Mouse (Mus musculus) midbrain, postnatal 0 days (tissue): ENCODE data around the gene Brip1. TPM values are rescaled to one million over a fixed set of nuclear protein-coding genes. Genes with fewer than 3 reads are reported as not detected.

Experiments used
- ATAC-seq: fragments of 200-750 bp; cut with Nextera tagmentation; 2 replicates; pipeline ENCODE4 v1.8.0; 2017; ENCODE audit warnings: moderate number of reproducible peaks, mild to moderate bottlenecking, moderate TSS enrichment, moderate library complexity; ENCODE audit not compliant: low FRiP score
- DNase-seq: peaks from one replicate; pipeline ENCODE4 v3.0.0-alpha.2; 2015; ENCODE audit warnings: low spot score
- H3K27ac ChIP-seq: fragments of 300-500 bp; sonication (generic); 2 replicates; pipeline ENCODE4 v1.5.1; 2014; ENCODE audit warnings: low read depth, mild to moderate bottlenecking, low read length, mixed read lengths
- H3K27me3 ChIP-seq: fragments of 300-500 bp; sonication (generic); 2 replicates; pipeline ENCODE4 v1.6.1; 2014; ENCODE audit warnings: low read length, control low read depth, mixed read lengths; ENCODE audit not compliant: insufficient read depth
- H3K36me3 ChIP-seq: fragments of 300-500 bp; sonication (generic); 2 replicates; pipeline ENCODE4 v1.6.1; 2014; ENCODE audit warnings: low read length, control low read depth, mixed read lengths; ENCODE audit not compliant: insufficient read depth
- H3K4me1 ChIP-seq: fragments of 300-500 bp; sonication (generic); 2 replicates; pipeline ENCODE4 v1.6.1; 2014; ENCODE audit warnings: mild to moderate bottlenecking, control low read depth, antibody characterized with exemption, low read length, mixed read lengths; ENCODE audit not compliant: insufficient read depth
- H3K4me2 ChIP-seq: fragments of 300-500 bp; sonication (generic); 2 replicates; pipeline ENCODE4 v1.6.1; 2014; ENCODE audit warnings: low read depth, mild to moderate bottlenecking, low read length, mixed read lengths; ENCODE audit not compliant: poor library complexity, severe bottlenecking
- H3K4me3 ChIP-seq: fragments of 300-500 bp; sonication (generic); 2 replicates; pipeline ENCODE4 v1.5.1; 2014; ENCODE audit warnings: low read depth, mild to moderate bottlenecking, low read length, moderate library complexity
- H3K9ac ChIP-seq: fragments of 300-500 bp; sonication (generic); replicated peaks from 2 replicates; pipeline ENCODE4 v1.6.1; 2014; ENCODE audit warnings: mild to moderate bottlenecking, low read length, moderate library complexity, mixed read lengths; ENCODE audit not compliant: poor library complexity, severe bottlenecking
- H3K9me3 ChIP-seq: fragments of 300-500 bp; sonication (generic); 2 replicates; pipeline ENCODE4 v1.6.1; 2016; ENCODE audit warnings: low read length, control low read depth
- CTCF ChIP-seq: IDR thresholded peaks from 2 replicates; pipeline ENCODE4 v1.5.1; 2016; ENCODE audit warnings: antibody characterized with exemption, mild to moderate bottlenecking
- WGBS: fragments of 180-500 bp; shearing (Covaris S2); extraction: QIAGEN DNeasy Blood & Tissue Kit; methylation state at CpG from one replicate; pipeline ENCODE4 v1.1.7; 2014; 5-methylcytosine and 5-hydroxymethylcytosine counted together
- polyA plus RNA-seq: library from polyadenylated mRNA; unstranded; fragments of >200 nt; fragmentation: Nextera tagmentation; extraction: Ambion mirVana; gene quantifications from 2 replicates; pipeline ENCODE4 v1.2.1, GENCODE M21; 2015
- total RNA-seq: library from RNA; depleted of rRNA; stranded (reverse); fragments of >200 nt; gene quantifications from 2 replicates; pipeline ENCODE4 v1.2.3, GENCODE M21; 2014

Gene Brip1
- total and polyA plus RNA-seq, 2 experiments from 2014 or later = 0.31 to 0.38 TPM

- no peaks in the 10 kb centered on the region for H3K4me1 ChIP-seq
- DNase-seq (no peak), ATAC-seq (no peak)
- H3K27me3 ChIP-seq = no peaks in the 10 kb centered on the region
- no peak overlapping the region for H3K9ac ChIP-seq
- no peaks in the 10 kb centered on the region for H3K9me3 ChIP-seq
- WGBS = 52% methylated on average over 2 of the region's 2 CpGs
- H3K4me3 ChIP-seq = no peak overlapping the region
- no peak overlapping the region for H3K27ac ChIP-seq
- H3K36me3 ChIP-seq = no peaks in the 10 kb centered on the region
- no peak overlapping the region for H3K4me2 ChIP-seq
- TF ChIP-seq CTCF = no peak
Observed at GRCm38 (mm10) chr11:86158950-86159349, 42.0 kb downstream of the Brip1 start.

GRCm38 (mm10) chr11:86155638-86156037 lies 45.4 kb downstream of the Brip1 start:
- TF ChIP-seq CTCF = no peak
- Histone ChIP-seq H3K4me1 (no peaks in the 10 kb centered on the region), H3K27ac (no peak overlapping the region), H3K9ac (no peak overlapping the region), H3K9me3 (no peaks in the 10 kb centered on the region), H3K27me3 (no peaks in the 10 kb centered on the region), H3K36me3 (no peaks in the 10 kb centered on the region), H3K4me2 (no peak overlapping the region), H3K4me3 (no peak overlapping the region)
- ATAC-seq (no peak), DNase-seq (no peak)
- 77% methylated on average over 5 of the region's 5 CpGs for WGBS

- DNase-seq (no peak), ATAC-seq (no peak)
- 93% methylated on average over 3 of the region's 3 CpGs for WGBS
- no peak for TF ChIP-seq CTCF
- Histone ChIP-seq H3K9me3 (no peaks in the 10 kb centered on the region), H3K4me3 (no peak overlapping the region), H3K27ac (no peak overlapping the region), H3K36me3 (no peaks in the 10 kb centered on the region), H3K4me1 (no peaks in the 10 kb centered on the region), H3K9ac (no peak overlapping the region), H3K4me2 (no peak overlapping the region), H3K27me3 (no peaks in the 10 kb centered on the region)
Observed at GRCm38 (mm10) chr11:86131324-86131723, 69.7 kb downstream of the Brip1 start.

- WGBS = 90% methylated on average over 7 of the region's 7 CpGs
- no peak for TF ChIP-seq CTCF
- no peaks in the 10 kb centered on the region for H3K9me3 ChIP-seq
- no peak overlapping the region for H3K4me2 ChIP-seq
- no peak overlapping the region for H3K9ac ChIP-seq
- no peak overlapping the region for H3K27ac ChIP-seq
- no peaks in the 10 kb centered on the region for H3K36me3 ChIP-seq
- no peaks in the 10 kb centered on the region for H3K4me1 ChIP-seq
- ATAC-seq (no peak), DNase-seq (no peak)
- no peak overlapping the region for H3K4me3 ChIP-seq
- no peaks in the 10 kb centered on the region for H3K27me3 ChIP-seq
Observed at GRCm38 (mm10) chr11:86117078-86117869, 83.7 kb downstream of the Brip1 start.

GRCm38 (mm10) chr11:86115955-86116354 lies 85.0 kb downstream of the Brip1 start:
- H3K4me3 ChIP-seq = no peak overlapping the region
- no peaks in the 10 kb centered on the region for H3K27me3 ChIP-seq
- no peak for ATAC-seq
- no peak overlapping the region for H3K27ac ChIP-seq
- DNase-seq = no peak
- TF ChIP-seq CTCF = no peak
- no peaks in the 10 kb centered on the region for H3K4me1 ChIP-seq
- no peak overlapping the region for H3K4me2 ChIP-seq
- 91% methylated on average over 1 of the region's 1 CpGs for WGBS
- H3K9me3 ChIP-seq = no peaks in the 10 kb centered on the region
- no peak overlapping the region for H3K9ac ChIP-seq
- no peaks in the 10 kb centered on the region for H3K36me3 ChIP-seq

- H3K4me1 ChIP-seq = no peaks in the 10 kb centered on the region
- H3K4me2 ChIP-seq = no peak overlapping the region
- no peak overlapping the region for H3K27ac ChIP-seq
- H3K36me3 ChIP-seq = no peaks in the 10 kb centered on the region
- no peak for TF ChIP-seq CTCF
- no peak overlapping the region for H3K4me3 ChIP-seq
- H3K9ac ChIP-seq = no peak overlapping the region
- ATAC-seq = no peak
- DNase-seq = no peak
- H3K27me3 ChIP-seq = no peaks in the 10 kb centered on the region
- 93% methylated on average over 4 of the region's 4 CpGs for WGBS
- no peaks in the 10 kb centered on the region for H3K9me3 ChIP-seq
Observed at GRCm38 (mm10) chr11:86107276-86107675, 93.7 kb downstream of the Brip1 start.
